Mouse (Mus musculus) MEL (cell line): ENCODE measurements around the gene Vim. TPM values are rescaled to one million over a fixed set of nuclear protein-coding genes. Genes with fewer than 3 reads are reported as not detected.

Experiments
- DNase-seq: peaks from one replicate; pipeline ENCODE4 v3.0.0; 2011; ENCODE audit warnings: low read depth, low spot score
- H3K27ac ChIP-seq: 2 replicates; pipeline ENCODE4 v1.5.1; 2012; ENCODE audit warnings: low read depth, mild to moderate bottlenecking, control low read depth, low read length, moderate library complexity; ENCODE audit not compliant: control insufficient read depth
- H3K27me3 ChIP-seq, 2 experiments: fragments of 150-350 bp in 1 of 2; sonication (generic) in 1 of 2; 2 replicates each; pipeline ENCODE4 v1.6.1; 2012; ENCODE audit warnings: low read length in 2 of 2, mild to moderate bottlenecking in 2 of 2, improper control_type of control experiment in 1 of 2, moderate library complexity in 1 of 2; ENCODE audit not compliant: insufficient read depth in 2 of 2, control insufficient read depth in 1 of 2
- H3K36me3 ChIP-seq, 2 experiments: 2 replicates each; pipeline ENCODE4 v1.6.1; 2012 to 2014; ENCODE audit warnings: low read length in 2 of 2, improper control_type of control experiment in 1 of 2, inconsistent platforms in 1 of 2, mild to moderate bottlenecking in 1 of 2; ENCODE audit not compliant: insufficient read depth in 2 of 2, control insufficient read depth in 1 of 2
- H3K4me1 ChIP-seq, 2 experiments: fragments of 150-350 bp in 1 of 2; sonication (generic) in 1 of 2; 2 replicates each; pipeline ENCODE4 v1.6.1; 2012; ENCODE audit warnings: low read length in 2 of 2, improper control_type of control experiment in 1 of 2, mild to moderate bottlenecking in 1 of 2; ENCODE audit not compliant: insufficient read depth in 2 of 2, control insufficient read depth in 1 of 2
- H3K4me3 ChIP-seq, 2 experiments: fragments of 150-350 bp in 1 of 2; sonication (generic) in 1 of 2; 2 replicates each; pipeline ENCODE4 v1.5.1; 2012; ENCODE audit warnings: low read depth in 2 of 2, low read length in 2 of 2, mild to moderate bottlenecking in 2 of 2, moderate library complexity in 2 of 2, control low read depth in 1 of 2, improper control_type of control experiment in 1 of 2; ENCODE audit not compliant: control insufficient read depth in 1 of 2, insufficient read depth in 1 of 2
- H3K79me2 ChIP-seq: 2 replicates; pipeline ENCODE4 v1.6.1; 2012; ENCODE audit warnings: mild to moderate bottlenecking, low read length, moderate library complexity; ENCODE audit not compliant: control insufficient read depth, poor library complexity, insufficient read depth
- H3K9ac ChIP-seq: 2 replicates; pipeline ENCODE4 v1.6.1; 2012; ENCODE audit warnings: low read depth, mild to moderate bottlenecking, control low read depth, low read length, moderate library complexity; ENCODE audit not compliant: control insufficient read depth, poor library complexity, severe bottlenecking
- H3K9me3 ChIP-seq: fragments of 150-350 bp; sonication (generic); replicated peaks from 2 replicates; pipeline ENCODE4 v1.6.1; 2012; ENCODE audit warnings: mild to moderate bottlenecking, low read length, improper control_type of control experiment, moderate library complexity; ENCODE audit not compliant: insufficient read depth
- BHLHE40 ChIP-seq: IDR thresholded peaks from 2 replicates; pipeline ENCODE4 v1.6.1; 2012; ENCODE audit warnings: low read depth, mild to moderate bottlenecking, inconsistent platforms, low read length, improper control_type of control experiment, borderline replicate concordance
- CHD1 ChIP-seq: IDR thresholded peaks from 2 replicates; pipeline ENCODE4 v1.6.1; 2012; ENCODE audit warnings: low read depth, mild to moderate bottlenecking, inconsistent platforms, low read length, improper control_type of control experiment
- E2F4 ChIP-seq: IDR thresholded peaks from 2 replicates; pipeline ENCODE4 v1.6.1; 2011; ENCODE audit warnings: low read depth, low read length, improper control_type of control experiment, borderline replicate concordance
- EP300 ChIP-seq, 2 experiments: IDR thresholded peaks; 2 replicates each; pipeline ENCODE4 v1.6.1; 2011; ENCODE audit warnings: improper control_type of control experiment in 2 of 2, low read length in 2 of 2, low read depth in 1 of 2, mild to moderate bottlenecking in 1 of 2
- GABPA ChIP-seq: IDR thresholded peaks from 2 replicates; pipeline ENCODE4 v1.6.1; 2012; ENCODE audit warnings: low read depth, mild to moderate bottlenecking, inconsistent platforms, low read length, improper control_type of control experiment, moderate library complexity
- GATA1 ChIP-seq: IDR thresholded peaks from 2 replicates; pipeline ENCODE4 v1.6.1; 2011; ENCODE audit warnings: low read depth, low read length, improper control_type of control experiment
- HCFC1 ChIP-seq: IDR thresholded peaks from 2 replicates; pipeline ENCODE4 v1.6.1; 2012; ENCODE audit warnings: low read depth, mild to moderate bottlenecking, inconsistent platforms, low read length, improper control_type of control experiment, moderate library complexity
- MAZ ChIP-seq: IDR thresholded peaks from 2 replicates; pipeline ENCODE4 v1.6.1; 2012; ENCODE audit warnings: low read depth, mild to moderate bottlenecking, inconsistent platforms, low read length, improper control_type of control experiment
- MEF2A ChIP-seq: IDR thresholded peaks from 2 replicates; pipeline ENCODE4 v1.6.1; 2014; ENCODE audit warnings: low read depth, mild to moderate bottlenecking, inconsistent platforms, low read length, improper control_type of control experiment; ENCODE audit not compliant: poor library complexity, insufficient replicate concordance, severe bottlenecking; ENCODE audit errors: extremely low read depth
- NELFE ChIP-seq: IDR thresholded peaks from 2 replicates; pipeline ENCODE4 v1.6.1; 2011; ENCODE audit warnings: low read depth, low read length, improper control_type of control experiment
- POLR2AphosphoS5 ChIP-seq: IDR thresholded peaks from 2 replicates; pipeline ENCODE4 v1.6.1; 2012; ENCODE audit warnings: low read depth, borderline replicate concordance, mild to moderate bottlenecking, inconsistent platforms, low read length, moderate library complexity, mixed read lengths
- RCOR1 ChIP-seq: IDR thresholded peaks from 2 replicates; pipeline ENCODE4 v1.6.1; 2012; ENCODE audit warnings: low read depth, mild to moderate bottlenecking, inconsistent platforms, low read length, improper control_type of control experiment
- SMC3 ChIP-seq: IDR thresholded peaks from 2 replicates; pipeline ENCODE4 v1.6.1; 2011; ENCODE audit warnings: low read depth, low read length, improper control_type of control experiment
- TAL1 ChIP-seq: IDR thresholded peaks from 2 replicates; pipeline ENCODE4 v1.6.1; 2012; ENCODE audit warnings: mild to moderate bottlenecking, inconsistent platforms, low read length, moderate library complexity, mixed read lengths
- TBP ChIP-seq: IDR thresholded peaks from 2 replicates; pipeline ENCODE4 v1.8.0; 2011; ENCODE audit warnings: low read depth, low read length, improper control_type of control experiment
- TCF12 ChIP-seq: IDR thresholded peaks from 2 replicates; pipeline ENCODE4 v1.6.1; 2014; ENCODE audit warnings: low read depth, mild to moderate bottlenecking, inconsistent platforms, low read length, improper control_type of control experiment, moderate library complexity
- USF1 ChIP-seq: IDR thresholded peaks from 2 replicates; pipeline ENCODE4 v1.6.1; 2014; ENCODE audit warnings: low read depth, mild to moderate bottlenecking, inconsistent platforms, low read length, improper control_type of control experiment, moderate library complexity
- USF2 ChIP-seq, 2 experiments: IDR thresholded peaks; 2 replicates each; pipeline ENCODE4 v1.6.1; 2011 to 2012; ENCODE audit warnings: improper control_type of control experiment in 2 of 2, low read length in 2 of 2, borderline replicate concordance in 1 of 2, inconsistent platforms in 1 of 2, low read depth in 1 of 2, mild to moderate bottlenecking in 1 of 2; ENCODE audit not compliant: insufficient read depth in 1 of 2
- polyA plus RNA-seq, 2 experiments: library from polyadenylated mRNA; stranded (reverse) in 1 of 2; unstranded in 1 of 2; fragments of >175 nt in 1 of 2; fragments of >200 nt in 1 of 2; gene quantifications; 2 replicates each; pipeline versions ENCODE4 v1.2.1 to v1.2.4; 2012; ENCODE audit warnings: low replicate concordance in 2 of 2, low read depth in 1 of 2; ENCODE audit not compliant: insufficient read length in 2 of 2, insufficient read depth in 1 of 2, missing spikeins in 1 of 2
- total RNA-seq: library from RNA; depleted of rRNA; stranded (reverse); fragments of 300-350 nt; gene quantifications from 2 replicates; pipeline ENCODE4 v1.2.3, GENCODE M21; 2012

Gene Vim
- total and polyA plus RNA-seq, 3 experiments: 58.0 to 580 (median 257) TPM

- peak overlapping the region; percentile 45; the same call in 1 of the 2 replicates for H3K9ac ChIP-seq
- no peaks in the 10 kb centered on the region for H3K27me3 ChIP-seq
- no peak for TF ChIP-seq BHLHE40
- TF ChIP-seq TCF12: no peak
- no peak for TF ChIP-seq HCFC1
- TF ChIP-seq MEF2A: no peak
- TF ChIP-seq RCOR1: no peak
- TF ChIP-seq NELFE: no peak
- no peak for TF ChIP-seq GATA1
- no peak for TF ChIP-seq EP300 (IDR thresholded peaks at IDR 0.05; ENCODE audit: low read depth in 1 of 2, low read length in 2 of 2)
- TF ChIP-seq TAL1: no peak
- TF ChIP-seq TBP: no peak
- TF ChIP-seq USF1: no peak
- no peak for TF ChIP-seq GABPA
- no peak for TF ChIP-seq POLR2AphosphoS5
- H3K79me2 ChIP-seq: no peaks in the 10 kb centered on the region
- peak overlapping the region; percentile 93 for H3K27ac ChIP-seq
- H3K9me3 ChIP-seq: no peaks in the 10 kb centered on the region
- no peak for DNase-seq
- peaks cover 0 to 15% of the 10 kb centered on the region in 2 experiments; a peak in 3 of 4 replicates for H3K36me3 ChIP-seq
- H3K4me3 ChIP-seq: peak overlapping the region in 1 of 2 experiments; percentile 72; a peak in 1 of 4 replicates
- H3K4me1 ChIP-seq: peaks cover 0 to 16% of the 10 kb centered on the region in 2 experiments; a peak in 3 of 4 replicates
Measured at GRCm38 (mm10) chr2:13572101-13572553, 1.6 kb upstream of the Vim start.

GRCm38 (mm10) chr2:13572647-13573407 is 900 bp upstream of the Vim start:
- H3K27ac ChIP-seq: peak overlapping the region; percentile 93
- H3K36me3 ChIP-seq: peaks cover 0 to 16% of the 10 kb centered on the region in 2 experiments; a peak in 3 of 4 replicates
- DNase-seq: peak; percentile 78
- H3K79me2 ChIP-seq: no peaks in the 10 kb centered on the region
- H3K9me3 ChIP-seq: no peaks in the 10 kb centered on the region
- no peaks in the 10 kb centered on the region for H3K27me3 ChIP-seq
- peak overlapping the region; percentile 45 for H3K9ac ChIP-seq
- H3K4me1 ChIP-seq: peaks cover 0 to 16% of the 10 kb centered on the region in 2 experiments; a peak in 3 of 4 replicates
- peak overlapping the region; percentile 72 to 78 for H3K4me3 ChIP-seq
- TF ChIP-seq CHD1 (0 out of 2 replicates have a peak, but pooled peaks have one; percentile 22), MAZ (peak; percentile 57; the same call in 1 of the 2 replicates), TAL1 (0 out of 2 replicates have a peak, but pooled peaks have one; percentile 16), E2F4 (no peak), TCF12 (0 out of 2 replicates have a peak, but pooled peaks have one; percentile 7), EP300 (IDR thresholded peaks at IDR 0.05; ENCODE audit: low read depth in 1 of 2, low read length in 2 of 2) (peak in 1 of 2 experiments; percentile 5; a peak in 1 of 4 replicates), GATA1 (0 out of 2 replicates have a peak, but pooled peaks have one; percentile 32), USF2 (IDR thresholded peaks at IDR 0.05; ENCODE audit: borderline replicate concordance in 1 of 2, insufficient read depth in 1 of 2, low read depth in 1 of 2, low read length in 2 of 2) (no peak), RCOR1 (0 out of 2 replicates have a peak, but pooled peaks have one; percentile 9), SMC3 (no peak)
